Mouse (Mus musculus) gastrocnemius, postnatal 25 days (tissue): ENCODE results near the gene Kcnn4. TPM values are rescaled to one million over a fixed set of nuclear protein-coding genes. Genes with fewer than 3 reads are reported as not detected.
"Not testable (repeated sequence)": the region's sequence is repeated elsewhere in the genome, so short reads cannot be mapped to it uniquely, and the experiment has no call there.

Experiments
- DNase-seq: peaks from one replicate; pipeline ENCODE4 v3.0.0; 2022
- total RNA-seq, 2 experiments: library from RNA; stranded (reverse); gene quantifications; 1 replicate in 1 of 2; 2 replicates in 1 of 2; pipeline ENCODE4 v1.2.3; 2021

The Kcnn4 gene
- total RNA-seq, 2 experiments from 2014 or later, result 0.13 to 0.70 TPM

DNA sequence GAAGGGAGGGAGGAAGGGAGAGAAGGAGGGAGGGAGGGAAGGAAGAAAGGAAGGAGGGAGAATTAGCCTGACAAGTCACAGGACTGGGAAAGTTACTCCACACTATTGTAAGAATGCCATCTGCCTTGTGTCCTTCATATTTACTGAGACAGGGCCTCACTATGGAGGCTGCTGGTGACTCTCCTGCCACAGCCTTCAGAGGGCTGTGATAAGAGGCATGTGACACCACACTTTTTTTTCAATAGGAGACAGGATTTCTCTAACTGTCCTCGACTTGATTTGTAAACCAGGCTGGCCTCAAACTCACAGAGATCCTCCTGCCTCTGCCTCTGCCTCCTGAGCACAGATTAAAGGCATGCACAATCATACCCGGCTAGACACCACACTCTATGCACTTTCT, 21.6 kb downstream of the Kcnn4 start:
- DNase-seq, result no peak

DNA sequence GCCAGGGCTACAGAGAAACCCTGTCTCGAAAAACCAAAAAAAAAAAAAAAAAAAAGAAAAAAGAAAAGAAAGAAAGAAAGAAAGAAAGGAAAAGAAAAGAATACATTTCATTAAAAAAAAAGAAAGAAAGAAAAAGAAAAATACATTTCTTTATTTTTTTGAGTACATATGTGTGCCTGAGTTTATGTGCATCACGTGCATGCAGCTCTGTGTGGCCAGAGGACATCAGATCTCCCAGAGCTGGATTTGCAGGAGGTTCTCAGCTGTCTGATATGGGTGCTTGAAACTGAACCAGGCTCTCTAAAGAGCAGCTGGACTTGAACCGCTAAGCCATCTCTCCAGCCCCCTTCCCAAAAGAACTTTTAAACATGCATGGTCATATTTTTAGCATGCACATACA, 24.0 kb downstream of the Kcnn4 start:
- DNase-seq, result no peak

DNA sequence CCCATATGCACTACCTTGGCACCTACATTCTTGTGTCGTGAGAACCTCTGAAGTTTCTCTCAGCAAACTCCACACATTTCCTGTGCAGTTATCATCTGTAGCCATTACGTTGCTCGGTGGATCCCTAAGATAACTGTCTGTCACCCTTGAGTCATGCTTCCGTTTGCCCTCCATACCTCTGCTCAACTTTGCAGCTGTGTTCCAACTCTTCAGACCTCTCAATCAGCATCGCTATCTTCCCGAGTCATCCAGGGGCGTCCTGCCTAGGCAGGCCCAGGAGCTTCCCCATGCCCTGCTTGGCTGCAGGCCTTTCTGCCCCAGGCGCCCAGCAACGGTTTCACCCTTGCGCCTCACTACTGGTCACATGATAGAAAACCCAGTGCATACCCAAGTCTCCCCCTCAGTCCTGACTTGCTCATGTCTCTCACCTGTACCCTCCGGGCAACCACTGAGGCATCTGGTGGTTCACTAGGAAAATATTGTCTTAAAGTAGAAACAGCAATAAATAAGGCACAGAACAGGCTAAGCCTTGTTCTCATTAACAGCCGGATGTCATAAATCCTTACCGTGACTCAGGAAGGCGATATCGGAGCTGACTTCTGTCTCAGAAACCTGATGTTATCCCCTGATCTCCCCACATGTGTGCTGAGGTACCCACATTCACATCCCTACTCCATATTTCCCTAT, 24.6 kb downstream of the Kcnn4 start:
- DNase-seq, result no peak

DNA sequence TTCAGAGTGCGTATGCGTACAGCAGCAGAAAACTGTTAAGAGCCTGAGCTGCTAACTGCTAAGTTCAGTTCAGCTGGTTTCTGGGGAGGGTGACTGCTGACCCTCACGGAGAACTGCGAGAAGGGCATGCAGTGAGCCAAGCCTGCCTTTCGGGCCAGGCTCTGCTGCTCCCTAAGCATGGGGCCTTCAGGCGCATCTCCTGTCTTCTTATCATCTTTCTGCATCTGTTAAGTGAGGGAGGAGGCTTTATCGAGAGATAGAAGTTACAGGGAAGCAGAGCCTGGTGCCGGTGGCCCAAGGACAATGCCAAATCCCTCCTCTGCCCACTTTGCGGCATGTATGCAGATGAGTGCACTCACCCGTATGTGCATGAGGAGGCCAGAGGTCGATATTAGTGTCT, 26.8 kb downstream of the Kcnn4 start:
- DNase-seq, result no peak

DNA sequence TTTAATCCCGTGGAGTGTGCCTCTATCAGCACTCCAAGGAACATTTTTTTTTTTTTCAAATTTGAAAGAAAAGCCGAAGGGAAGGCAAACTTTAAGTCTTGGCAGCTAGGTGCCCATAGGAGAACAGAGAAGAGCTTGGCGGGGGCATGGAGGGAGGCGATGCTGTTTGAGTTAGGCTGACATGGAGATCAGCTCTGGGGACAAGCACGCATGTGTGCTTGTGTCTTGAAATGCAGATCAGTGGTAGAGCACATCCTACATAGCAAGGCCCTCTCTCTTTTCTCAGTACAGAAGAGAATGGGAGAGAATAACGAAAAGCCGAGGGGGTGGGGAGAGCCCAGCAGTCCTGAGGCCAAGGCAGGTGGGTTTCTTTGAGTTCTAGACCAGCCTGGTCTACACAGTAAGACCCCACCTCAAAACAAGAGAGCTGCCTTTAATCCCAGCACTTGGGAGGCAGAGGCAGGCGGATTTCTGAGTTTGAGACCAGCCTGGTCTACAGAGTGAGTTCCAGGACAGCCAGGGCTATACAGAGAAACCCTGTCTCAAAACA, 28.4 kb downstream of the Kcnn4 start:
- DNase-seq, result no peak

DNA sequence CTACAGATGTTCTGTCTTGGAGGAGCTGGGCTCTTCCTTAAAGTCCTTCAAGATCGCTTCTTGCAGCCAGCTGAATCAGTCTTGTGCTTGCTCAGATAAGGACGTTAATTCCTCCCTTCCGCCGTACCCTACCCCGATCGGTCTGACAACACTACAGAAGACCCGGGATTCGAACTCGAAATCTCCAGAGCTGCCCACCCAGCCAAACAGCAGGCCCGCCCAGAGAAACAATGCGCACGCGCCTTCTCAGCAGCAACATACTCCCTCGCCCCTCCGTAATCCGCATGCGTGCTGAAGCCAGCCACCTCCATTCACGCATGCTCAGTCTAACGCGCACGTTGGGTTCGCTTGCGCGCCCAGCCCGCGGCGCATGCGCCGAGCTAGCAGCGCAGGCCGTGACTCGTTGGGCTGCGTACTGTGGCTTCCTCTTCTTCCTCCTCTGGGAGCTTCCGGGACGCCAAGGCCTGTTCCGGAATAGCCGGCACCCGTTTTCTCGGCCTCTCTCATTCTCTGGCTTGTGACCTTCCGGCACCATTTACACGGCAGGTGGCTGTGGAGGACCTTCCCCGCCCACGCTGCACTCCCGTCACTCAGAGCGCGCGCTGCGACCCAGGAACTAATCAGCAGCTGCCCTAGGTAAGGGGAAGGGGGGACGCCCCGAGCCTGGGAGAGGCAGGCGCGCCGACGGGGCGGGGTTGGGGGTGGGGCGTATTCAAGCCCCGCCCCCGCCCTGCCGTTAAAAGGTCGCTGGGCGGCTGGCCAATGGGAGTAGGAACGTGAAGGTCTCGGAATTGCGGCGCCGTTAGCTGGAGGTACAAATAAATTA, 29.4 kb downstream of the Kcnn4 start, which contains the start of gene Smg9:
Smg9 (plus strand) TSS at position 364 of the 826 bp plus-strand sequence.
- DNase-seq, result peak; percentile 97

DNA sequence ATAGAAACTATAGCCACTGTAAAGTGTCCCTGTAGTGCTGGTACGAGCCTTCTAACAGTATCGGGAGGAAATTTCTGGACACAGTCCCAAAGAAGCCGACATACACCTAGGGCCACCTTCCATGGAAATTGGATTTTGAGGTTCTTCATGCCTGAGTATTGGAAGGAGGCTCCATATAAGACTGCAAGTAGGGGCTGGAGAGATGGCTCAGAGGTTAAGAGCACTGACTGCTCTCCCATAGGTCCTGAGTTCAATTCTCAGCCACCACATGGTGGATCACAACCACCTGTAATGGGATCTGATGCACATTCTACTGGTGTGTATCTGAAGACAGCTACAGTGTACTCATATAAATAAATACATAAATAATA, 30.0 kb downstream of the Kcnn4 start:
- DNase-seq, result peak; percentile 6

DNA sequence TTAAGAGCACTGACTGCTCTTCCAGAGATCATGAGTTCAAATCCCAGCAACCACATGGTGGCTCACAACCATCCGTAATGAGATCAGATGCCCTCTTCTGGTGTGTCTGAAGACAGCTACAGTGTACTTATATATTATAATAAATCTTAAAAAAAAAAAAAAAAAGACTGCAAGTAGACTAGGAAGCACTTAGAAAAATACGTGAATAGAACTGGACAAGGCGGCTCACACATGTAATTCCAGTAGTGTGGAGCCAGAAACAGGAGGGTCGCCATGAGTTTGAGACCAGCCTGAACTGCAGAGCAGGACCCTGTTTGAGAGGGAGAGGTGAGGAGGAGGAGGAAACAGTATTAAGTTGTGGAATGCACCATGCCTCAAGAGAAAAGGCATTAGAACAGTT, 30.4 kb downstream of the Kcnn4 start:
- not testable (repeated sequence) for DNase-seq

DNA sequence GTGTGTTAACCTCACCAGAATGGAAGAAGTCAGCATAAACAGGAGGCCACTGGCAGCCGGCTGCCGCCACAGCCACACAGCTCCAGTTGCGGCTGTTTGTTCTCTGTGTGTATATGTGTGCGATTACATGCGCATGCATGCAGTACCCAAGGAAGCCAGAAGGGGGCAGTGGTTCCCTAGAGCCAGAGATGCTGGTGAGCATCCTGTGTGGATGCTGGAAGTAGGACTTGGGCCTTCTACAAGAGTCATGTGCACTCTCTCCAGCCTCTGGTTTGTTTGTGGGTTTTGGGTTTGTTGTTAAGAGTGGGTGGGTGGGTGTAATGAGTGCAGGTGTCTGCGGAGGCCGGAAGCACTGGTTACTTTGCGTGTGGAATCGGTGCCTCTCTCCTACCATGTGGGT, 32.8 kb downstream of the Kcnn4 start:
- DNase-seq, result no peak

DNA sequence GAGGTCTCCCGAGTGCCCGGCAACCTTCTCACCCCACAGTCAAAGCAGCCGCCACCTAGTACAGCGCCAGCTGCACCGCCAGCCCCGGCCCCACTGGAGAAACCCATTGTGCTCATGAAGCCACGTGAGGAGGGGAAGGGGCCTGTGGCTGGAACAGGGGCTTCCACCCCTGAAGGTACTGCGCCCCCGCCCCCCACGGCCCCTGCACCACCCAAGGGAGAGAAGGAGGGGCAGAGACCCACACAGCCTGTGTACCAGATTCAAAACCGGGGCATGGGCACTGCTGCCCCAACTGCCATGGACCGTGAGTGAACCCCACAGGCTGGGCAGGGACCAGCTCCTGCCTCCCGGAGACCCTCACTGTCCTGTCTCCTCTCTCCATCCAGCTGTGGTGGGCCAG, 35.6 kb downstream of the Kcnn4 start:
- DNase-seq, result no peak

DNA sequence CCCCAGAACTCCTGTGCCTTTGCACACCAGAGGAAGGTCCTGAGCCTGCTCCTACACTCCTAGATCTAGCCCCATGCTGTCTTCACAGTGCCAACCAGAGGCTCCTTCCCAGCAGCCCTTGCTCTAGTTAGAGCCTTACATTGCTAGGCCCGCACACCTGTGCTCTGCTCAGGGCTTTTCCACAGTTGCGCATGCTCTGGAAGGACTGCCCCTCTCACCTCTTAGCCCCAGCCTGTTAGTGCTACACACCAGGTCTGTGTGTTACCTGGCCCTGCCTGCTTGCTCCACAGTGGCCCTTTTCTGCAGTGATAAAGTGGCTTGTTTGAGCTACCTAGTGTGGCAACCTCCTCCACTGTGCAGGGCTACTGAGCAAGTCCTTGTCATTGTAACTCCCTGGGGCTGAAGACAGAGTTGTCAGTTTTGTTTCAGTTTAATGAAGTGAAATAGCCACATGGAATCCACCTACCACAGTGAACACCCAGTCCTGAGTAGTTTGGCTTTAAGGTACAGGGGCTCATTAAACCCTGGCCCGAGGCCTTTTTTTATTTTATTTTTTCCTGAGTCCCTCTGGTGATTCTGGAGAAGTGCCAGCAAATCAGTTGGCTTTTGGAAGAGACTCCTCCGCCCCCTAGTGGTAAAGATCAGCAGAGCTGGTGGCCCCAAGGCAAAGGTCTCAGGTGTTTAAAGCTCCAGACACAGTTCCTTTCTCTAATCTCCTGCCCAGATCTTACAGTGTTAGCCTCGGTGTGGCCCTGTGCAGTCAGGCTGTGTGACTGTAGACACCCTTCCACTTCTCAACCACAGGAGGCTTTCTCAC, 36.7 kb downstream of the Kcnn4 start:
- peak; percentile 27 for DNase-seq

DNA sequence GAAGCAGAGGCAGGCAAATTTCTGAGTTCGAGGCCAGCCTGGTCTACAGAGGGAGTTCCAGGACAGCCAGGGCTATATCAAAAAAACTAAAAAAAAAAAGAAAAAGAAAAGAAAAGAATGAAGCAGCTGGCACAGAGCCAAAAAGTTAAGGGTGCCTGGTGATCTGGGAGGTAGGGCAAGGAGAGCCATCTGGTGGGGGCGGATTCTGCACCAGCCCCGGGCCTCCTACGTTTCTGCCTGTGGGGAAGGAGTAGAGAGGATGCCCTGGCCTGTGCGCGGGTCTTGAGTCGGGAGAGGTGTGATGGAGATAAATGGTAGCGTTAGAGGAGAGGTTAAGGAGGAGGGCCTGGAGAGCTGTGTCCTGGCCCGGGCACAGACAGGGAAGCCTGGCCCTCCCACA, 38.1 kb downstream of the Kcnn4 start:
- no peak for DNase-seq

DNA sequence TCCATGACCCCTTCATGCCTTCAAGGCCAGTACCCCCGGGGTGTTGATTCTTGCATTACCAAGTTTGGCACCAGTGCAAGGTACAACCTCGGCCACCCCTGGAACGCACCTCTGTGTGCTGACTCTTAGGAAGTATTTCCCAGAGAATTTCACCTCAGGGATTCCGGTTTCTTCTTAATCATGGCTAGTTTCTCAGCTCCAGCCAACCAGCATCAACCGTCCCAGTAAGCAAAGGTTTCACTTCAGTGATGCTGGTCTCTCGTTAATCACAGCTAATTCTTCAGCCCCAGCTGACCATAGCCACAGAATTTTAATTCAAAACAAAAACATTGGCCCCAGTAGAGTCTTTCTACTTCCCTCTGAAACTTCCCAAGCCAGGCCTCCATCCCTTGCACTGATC, 40.1 kb downstream of the Kcnn4 start:
- no peak for DNase-seq

DNA sequence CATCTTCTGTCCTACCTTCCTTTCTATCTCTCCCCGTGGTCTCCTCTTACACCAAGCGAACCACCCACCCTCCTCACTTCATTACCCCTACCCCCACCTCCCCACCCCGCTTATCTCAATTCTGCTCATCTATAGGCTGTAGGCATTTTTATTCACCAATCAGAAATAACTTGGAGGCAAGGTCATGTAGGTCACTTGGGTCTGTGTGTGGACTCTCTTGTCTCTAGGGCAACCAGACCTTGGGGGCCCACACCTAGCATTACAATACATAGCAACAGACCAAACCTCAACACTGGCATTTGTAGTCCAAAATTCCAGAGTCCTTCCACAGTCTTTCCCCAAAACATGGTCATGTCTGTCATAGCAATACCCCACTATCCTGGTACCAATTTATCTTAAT, 40.8 kb downstream of the Kcnn4 start:
- no peak for DNase-seq

DNA sequence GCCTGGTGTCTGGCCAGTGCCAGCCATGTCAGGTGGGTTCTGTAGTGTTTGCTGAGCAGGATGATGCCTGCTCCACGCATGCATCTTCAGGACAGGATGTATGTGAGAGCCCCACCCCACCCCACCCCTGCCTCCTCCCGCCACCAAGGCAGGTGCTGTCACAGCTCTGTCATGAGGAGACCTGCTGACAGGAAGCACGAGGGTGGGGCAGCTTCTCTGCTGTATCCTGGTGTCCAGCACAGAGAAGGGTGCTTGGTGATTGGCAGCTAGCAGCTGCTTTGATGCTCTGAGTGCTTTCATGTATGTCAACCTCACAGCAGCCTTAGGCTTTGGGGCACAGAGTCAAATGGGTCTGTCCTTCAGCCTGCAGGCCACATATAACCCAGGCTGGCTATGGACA, 43.6 kb downstream of the Kcnn4 start:
- DNase-seq, result peak; percentile 4

DNA sequence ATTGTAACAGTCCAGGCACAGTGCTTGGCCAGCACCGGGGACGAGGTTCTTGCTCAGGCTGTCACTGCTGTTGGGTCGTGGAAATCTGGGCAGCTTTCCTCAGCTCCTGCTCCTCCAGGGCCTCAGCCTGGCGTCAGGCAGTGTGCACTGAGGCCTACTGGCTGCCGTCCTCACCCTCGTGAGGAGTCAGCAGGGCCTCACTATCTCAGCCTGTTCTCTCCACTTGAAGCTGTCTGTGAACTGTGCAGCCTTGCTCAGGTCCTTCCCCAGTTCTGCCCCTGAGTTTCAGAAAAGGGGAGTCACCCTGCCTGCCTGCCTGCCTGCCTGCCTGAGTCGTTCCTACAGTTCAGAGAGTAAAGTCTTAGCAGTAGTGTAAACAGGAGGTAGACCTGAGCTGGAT, 45.2 kb downstream of the Kcnn4 start:
- no peak for DNase-seq

DNA sequence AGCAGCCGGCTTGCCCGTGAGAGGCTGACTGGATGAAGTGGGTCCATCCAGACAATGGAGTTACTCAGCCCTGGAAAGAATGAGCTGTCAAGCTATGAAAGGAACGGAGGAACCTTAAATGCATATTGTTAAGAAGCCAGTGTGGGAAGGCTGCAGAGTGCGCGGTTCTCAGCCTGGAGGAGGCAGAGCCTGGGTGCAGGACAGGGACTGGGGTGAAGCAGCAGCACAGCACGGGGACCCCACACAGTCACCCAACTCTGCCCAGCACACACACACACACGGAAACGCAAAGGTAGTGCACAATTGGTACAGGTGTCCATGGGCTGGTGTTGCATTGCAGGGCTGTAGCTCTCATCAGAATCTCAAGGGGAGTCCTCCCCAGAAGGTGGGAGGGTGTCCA, 49.5 kb downstream of the Kcnn4 start:
- DNase-seq, result no peak

DNA sequence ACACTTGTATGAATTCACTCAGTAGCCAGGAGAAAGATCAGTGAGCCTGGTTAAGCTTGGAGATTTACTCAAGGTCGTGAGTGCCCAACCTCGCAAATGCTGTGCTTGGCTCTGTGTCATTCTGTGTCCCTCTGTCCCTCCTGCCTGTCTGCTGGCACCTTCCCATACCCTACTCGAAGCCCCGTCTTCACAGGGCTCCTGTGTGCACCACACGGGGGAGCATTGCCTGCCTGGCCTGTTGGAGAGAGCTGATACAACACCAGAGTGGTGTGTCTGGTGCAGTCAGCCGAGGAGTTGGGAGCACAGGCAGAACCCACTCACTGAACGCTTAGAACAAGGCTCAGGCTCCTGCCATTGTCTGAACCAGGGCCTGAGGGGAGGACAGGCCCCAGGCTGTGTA, 51.6 kb downstream of the Kcnn4 start:
- no peak for DNase-seq

DNA sequence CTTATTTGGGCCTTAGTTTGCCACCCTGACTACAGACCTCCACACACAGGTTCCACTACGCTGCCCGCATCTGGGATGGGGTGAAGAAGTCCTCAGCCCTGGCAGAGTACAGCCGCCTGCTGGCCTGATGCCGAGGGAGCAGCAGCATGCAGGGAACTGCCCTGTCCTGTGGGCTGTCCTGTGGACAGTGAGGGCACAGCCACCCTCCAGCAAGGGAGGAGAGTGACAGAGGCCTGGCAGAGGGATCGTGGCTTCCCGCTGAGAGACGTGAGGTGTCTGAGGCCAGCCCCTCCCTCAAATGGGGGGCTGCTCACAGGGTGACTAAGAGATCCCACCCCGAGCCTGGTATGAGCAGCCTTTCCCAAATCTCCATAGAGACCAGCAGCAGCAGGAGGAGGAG, 52.2 kb downstream of the Kcnn4 start:
- DNase-seq, result no peak

DNA sequence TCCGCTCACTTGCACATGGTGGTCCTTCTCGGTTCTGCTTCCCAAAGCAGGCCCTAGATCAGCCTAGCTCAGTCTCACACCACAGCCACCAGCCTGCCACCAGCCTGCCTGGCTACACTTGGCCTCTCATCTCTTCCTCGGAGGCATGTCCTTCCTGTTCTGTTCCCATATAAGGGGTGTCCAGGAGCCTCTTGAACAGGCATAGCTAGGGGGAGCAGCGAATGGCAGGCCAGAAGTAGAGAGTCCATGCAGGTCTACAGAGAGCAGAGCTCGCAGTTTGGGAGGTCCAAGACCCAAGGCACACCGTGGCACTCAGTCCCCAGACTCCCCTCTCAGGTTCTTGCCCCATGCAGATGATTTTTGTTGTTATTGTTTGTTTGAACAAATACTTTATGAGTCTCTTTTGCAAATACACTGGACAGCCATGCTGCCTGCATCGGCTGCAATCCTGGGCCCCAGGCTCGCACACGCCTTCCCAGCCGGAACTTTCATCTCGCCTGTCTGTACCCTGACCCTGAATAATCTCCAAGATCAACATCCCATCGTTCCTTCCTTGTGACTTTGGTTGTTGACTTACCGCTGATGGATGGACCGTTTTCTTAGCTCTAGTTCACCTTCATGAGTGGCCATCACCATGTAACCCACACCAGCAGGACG, 53.2 kb downstream of the Kcnn4 start:
- no peak for DNase-seq

DNA sequence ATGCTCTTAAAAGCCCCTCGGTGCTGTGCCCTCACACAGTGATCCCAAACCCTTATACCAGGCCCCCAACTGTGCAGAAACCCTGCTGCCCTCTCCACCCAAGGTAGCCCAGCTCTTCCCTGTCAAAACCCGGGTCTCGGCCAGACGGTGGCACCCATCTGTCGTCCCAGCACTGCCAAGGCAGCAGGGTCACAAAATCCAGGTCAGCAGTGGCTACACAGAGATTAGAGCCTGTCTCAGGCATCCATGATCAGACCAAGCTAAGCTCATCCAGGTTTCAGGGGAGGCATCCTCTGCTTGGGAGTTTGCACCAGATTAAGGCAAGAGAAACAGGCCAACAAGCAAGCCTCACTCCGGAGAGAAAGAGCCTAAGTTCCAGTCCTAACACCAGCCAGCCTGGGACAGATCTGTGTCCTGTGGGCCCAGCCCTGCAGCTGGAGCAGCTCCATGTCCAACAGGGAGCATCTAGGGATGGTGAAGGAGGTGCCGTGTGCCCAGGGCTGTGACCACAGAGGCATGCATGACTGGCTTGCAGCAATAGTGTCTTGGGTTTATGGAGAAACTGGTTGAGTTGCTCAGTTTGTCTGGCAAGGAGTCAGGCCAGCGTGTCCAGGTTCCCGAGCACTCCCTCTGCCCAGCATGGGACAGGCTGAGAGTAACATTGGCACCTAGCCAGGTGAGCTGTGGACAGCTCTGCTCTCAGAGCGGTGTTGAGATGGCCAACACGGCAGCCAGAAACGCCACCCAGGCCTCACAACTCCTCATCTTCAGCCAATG, 54.1 kb downstream of the Kcnn4 start:
- DNase-seq, result peak; percentile 38
